Mouse (Mus musculus) E14TG2a.4 (cell line): ENCODE data around the gene Schip1.

Experiments
- H3K27me3 ChIP-seq: 2 replicates; pipeline ENCODE4 v1.6.1; 2014; ENCODE audit warnings: low read length, control low read depth; ENCODE audit not compliant: insufficient read depth
- H3K36me3 ChIP-seq: 2 replicates; pipeline ENCODE4 v1.6.1; 2014; ENCODE audit warnings: low read length, control low read depth; ENCODE audit not compliant: insufficient read depth
- H3K4me1 ChIP-seq: replicated peaks from 2 replicates; pipeline ENCODE4 v1.6.1; 2014; ENCODE audit warnings: low read depth, low read length, control low read depth
- H3K4me3 ChIP-seq: replicated peaks from 2 replicates; pipeline ENCODE4 v1.5.1; 2014; ENCODE audit warnings: mild to moderate bottlenecking, low read length
- H3K9me3 ChIP-seq: 2 replicates; pipeline ENCODE4 v1.6.1; 2014; ENCODE audit warnings: low read length, control low read depth
- CTCF ChIP-seq: conservative IDR thresholded peaks from 2 replicates; pipeline ENCODE4 v1.5.1; 2014; ENCODE audit warnings: low read length
- NANOG ChIP-seq: IDR thresholded peaks from 2 replicates; pipeline ENCODE4 v1.6.1; 2014; ENCODE audit warnings: borderline replicate concordance, low read length, mixed read lengths
- POU5F1 ChIP-seq: IDR thresholded peaks from 2 replicates; pipeline ENCODE4 v1.6.1; 2014; ENCODE audit warnings: low read length, borderline replicate concordance

Schip1 gene

GRCm38 (mm10) chr3:68400121-68400520 lies 335.5 kb downstream of the Schip1 start:
- H3K4me1 ChIP-seq: no peaks in the 10 kb centered on the region
- no peak for TF ChIP-seq POU5F1
- TF ChIP-seq CTCF: no peak
- TF ChIP-seq NANOG: no peak
- H3K36me3 ChIP-seq: no peaks in the 10 kb centered on the region
- H3K27me3 ChIP-seq: no peaks in the 10 kb centered on the region
- H3K4me3 ChIP-seq: no peak overlapping the region
- H3K9me3 ChIP-seq: no peaks in the 10 kb centered on the region

GRCm38 (mm10) chr3:68403343-68403742 lies 338.7 kb downstream of the Schip1 start:
- Histone ChIP-seq H3K9me3 (no peaks in the 10 kb centered on the region), H3K36me3 (no peaks in the 10 kb centered on the region), H3K27me3 (no peaks in the 10 kb centered on the region), H3K4me1 (no peaks in the 10 kb centered on the region), H3K4me3 (no peak overlapping the region)
- TF ChIP-seq POU5F1 (no peak), NANOG (no peak), CTCF (no peak)

DNA sequence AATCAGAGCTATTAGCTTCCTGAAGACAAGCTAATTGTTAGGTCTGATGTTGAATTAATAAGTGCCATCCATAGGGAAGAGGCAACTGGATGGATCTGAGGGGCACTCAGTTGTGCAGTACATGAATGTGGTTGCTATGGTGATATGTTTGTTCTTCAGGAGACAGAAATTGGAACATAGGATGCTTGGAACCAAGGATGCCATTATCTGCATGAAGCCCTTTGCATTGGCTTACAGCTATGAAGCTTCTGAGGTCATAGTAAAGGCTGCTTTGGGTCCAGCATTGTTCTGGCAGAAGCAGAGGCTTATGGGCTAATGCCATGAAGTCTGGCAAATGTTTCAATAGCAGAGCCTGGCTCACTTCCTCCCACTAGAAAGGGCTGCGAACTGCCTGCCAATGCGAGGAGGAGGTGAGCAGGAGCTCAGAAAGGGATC lies 339.2 kb downstream of the Schip1 start:
- no peaks in the 10 kb centered on the region for H3K9me3 ChIP-seq
- TF ChIP-seq POU5F1 (no peak), NANOG (no peak), CTCF (no peak)
- no peaks in the 10 kb centered on the region for H3K36me3 ChIP-seq
- H3K4me1 ChIP-seq: no peaks in the 10 kb centered on the region
- no peak overlapping the region for H3K4me3 ChIP-seq
- H3K27me3 ChIP-seq: no peaks in the 10 kb centered on the region

GRCm38 (mm10) chr3:68405724-68406123 lies 341.1 kb downstream of the Schip1 start:
- H3K9me3 ChIP-seq: no peaks in the 10 kb centered on the region
- H3K27me3 ChIP-seq: no peaks in the 10 kb centered on the region
- no peak for TF ChIP-seq NANOG
- no peak for TF ChIP-seq POU5F1
- no peak for TF ChIP-seq CTCF
- no peak overlapping the region for H3K4me3 ChIP-seq
- H3K36me3 ChIP-seq: no peaks in the 10 kb centered on the region
- H3K4me1 ChIP-seq: no peaks in the 10 kb centered on the region

- H3K4me3 ChIP-seq: no peak overlapping the region
- H3K4me1 ChIP-seq: no peaks in the 10 kb centered on the region
- no peak for TF ChIP-seq NANOG
- no peak for TF ChIP-seq POU5F1
- TF ChIP-seq CTCF: no peak
- H3K36me3 ChIP-seq: no peaks in the 10 kb centered on the region
- H3K27me3 ChIP-seq: no peaks in the 10 kb centered on the region
- no peaks in the 10 kb centered on the region for H3K9me3 ChIP-seq
Observed at GRCm38 (mm10) chr3:68412262-68412661, 347.7 kb downstream of the Schip1 start.

GRCm38 (mm10) chr3:68419792-68420191 lies 355.2 kb downstream of the Schip1 start:
- Histone ChIP-seq H3K4me3 (no peak overlapping the region), H3K27me3 (no peaks in the 10 kb centered on the region), H3K9me3 (no peaks in the 10 kb centered on the region), H3K4me1 (peaks cover 2% of the 10 kb centered on the region; the same call in 1 of the 2 replicates), H3K36me3 (no peaks in the 10 kb centered on the region)
- no peak for TF ChIP-seq NANOG
- no peak for TF ChIP-seq POU5F1
- TF ChIP-seq CTCF: no peak

- no peaks in the 10 kb centered on the region for H3K36me3 ChIP-seq
- H3K4me1 ChIP-seq: peaks cover 7% of the 10 kb centered on the region
- no peaks in the 10 kb centered on the region for H3K27me3 ChIP-seq
- H3K9me3 ChIP-seq: no peaks in the 10 kb centered on the region
- no peak for TF ChIP-seq NANOG
- no peak for TF ChIP-seq POU5F1
- TF ChIP-seq CTCF: no peak
- no peak overlapping the region for H3K4me3 ChIP-seq
Observed at GRCm38 (mm10) chr3:68420927-68421326, 356.3 kb downstream of the Schip1 start.

DNA sequence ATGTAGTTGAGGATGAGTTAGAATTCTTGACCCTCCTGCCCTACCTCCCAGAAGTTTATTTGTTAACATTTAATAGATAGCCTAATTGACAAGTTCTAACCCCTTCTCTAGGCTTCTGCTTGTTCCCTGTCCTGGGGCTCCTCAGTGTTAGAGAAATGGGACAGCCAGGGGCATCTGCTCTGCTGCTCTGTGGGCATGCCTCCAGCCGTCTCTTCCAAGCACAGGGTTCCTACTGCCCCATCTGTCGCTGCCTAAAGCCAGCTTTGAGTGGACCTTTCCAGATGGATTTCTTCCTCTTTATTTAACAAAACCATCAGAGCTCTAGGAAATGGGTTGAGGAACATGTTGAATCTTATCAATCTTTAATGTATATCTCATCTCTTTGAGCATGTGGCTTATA lies 357.2 kb downstream of the Schip1 start:
- Histone ChIP-seq H3K9me3 (no peaks in the 10 kb centered on the region), H3K36me3 (no peaks in the 10 kb centered on the region), H3K27me3 (no peaks in the 10 kb centered on the region), H3K4me1 (peaks cover 7% of the 10 kb centered on the region), H3K4me3 (no peak overlapping the region)
- no peak for TF ChIP-seq CTCF
- no peak for TF ChIP-seq POU5F1
- TF ChIP-seq NANOG: no peak

- Histone ChIP-seq H3K9me3 (no peaks in the 10 kb centered on the region), H3K4me1 (peaks cover 7% of the 10 kb centered on the region), H3K27me3 (no peaks in the 10 kb centered on the region), H3K4me3 (no peak overlapping the region), H3K36me3 (no peaks in the 10 kb centered on the region)
- TF ChIP-seq POU5F1 (no peak), CTCF (no peak), NANOG (no peak)
Observed at GRCm38 (mm10) chr3:68428081-68428480, 363.5 kb downstream of the Schip1 start.

GRCm38 (mm10) chr3:68434435-68434834 lies 369.8 kb downstream of the Schip1 start:
- Histone ChIP-seq H3K9me3 (no peaks in the 10 kb centered on the region), H3K36me3 (no peaks in the 10 kb centered on the region), H3K4me3 (no peak overlapping the region), H3K4me1 (no peaks in the 10 kb centered on the region), H3K27me3 (no peaks in the 10 kb centered on the region)
- no peak for TF ChIP-seq POU5F1
- TF ChIP-seq NANOG: no peak
- no peak for TF ChIP-seq CTCF
